Mouse (Mus musculus) small intestine, adult 2 months (tissue): ENCODE measurements around the gene Prss40.

Source experiments
- CTCF ChIP-seq: fragments of 200-500 bp; IDR thresholded peaks from 2 replicates; pipeline ENCODE4 v1.5.1; 2012; ENCODE audit warnings: low read depth, mild to moderate bottlenecking, control low read depth, inconsistent platforms, low read length, moderate library complexity, mixed read lengths; ENCODE audit not compliant: insufficient replicate concordance, insufficient read length; ENCODE audit errors: extremely low read depth
- POLR2A ChIP-seq: fragments of 200-500 bp; IDR thresholded peaks from 2 replicates; pipeline ENCODE4 v1.6.1; 2012; ENCODE audit warnings: low read depth, mild to moderate bottlenecking, control low read depth, inconsistent platforms, low read length, moderate library complexity

- TF ChIP-seq POLR2A (no peak), CTCF (no peak)
These were observed 47.7 kb downstream of the Prss40 start for GRCm38 (mm10) chr1:34513068-34513467.
